Mouse (Mus musculus): Measurements from ENCODE around the gene Iffo2. TPM values are rescaled to one million over a fixed set of nuclear protein-coding genes. Genes with fewer than 3 reads are reported as not detected.

Gene Iffo2
- polyA plus RNA-seq, 1 experiment from 2014 or later = 3.4 TPM

GRCm38 (mm10) chr4:139568361-139568760 lies 38.0 kb downstream of the Iffo2 start:
- H3K4me3 ChIP-seq (ENCODE audit: low read depth, low read length) = no peak overlapping the region
- H3K27me3 ChIP-seq (replicated peaks; ENCODE audit: control insufficient read depth, insufficient read depth, low read length) = peaks cover 18% of the 10 kb centered on the region; the same call in 1 of the 2 replicates
- H3K9ac ChIP-seq (ENCODE audit: low read depth, low read length) = no peak overlapping the region
- no peaks in the 10 kb centered on the region for H3K36me3 ChIP-seq (ENCODE audit: control insufficient read depth, insufficient read depth)
- no peak overlapping the region for H3K27ac ChIP-seq (ENCODE audit: low read depth, low read length)
- TF ChIP-seq CTCF (IDR thresholded peaks at IDR 0.05; ENCODE audit: low read depth) = no peak
- no peak for ATAC-seq
- H3K9me3 ChIP-seq (ENCODE audit: control insufficient read depth) = no peaks in the 10 kb centered on the region
- no peak overlapping the region for H3K4me2 ChIP-seq (replicated peaks; ENCODE audit: low read depth)
- H3K4me1 ChIP-seq (replicated peaks; ENCODE audit: control insufficient read depth, insufficient read depth, low read length) = no peaks in the 10 kb centered on the region
- WGBS = 77% methylated on average over 15 of the region's 15 CpGs

DNA sequence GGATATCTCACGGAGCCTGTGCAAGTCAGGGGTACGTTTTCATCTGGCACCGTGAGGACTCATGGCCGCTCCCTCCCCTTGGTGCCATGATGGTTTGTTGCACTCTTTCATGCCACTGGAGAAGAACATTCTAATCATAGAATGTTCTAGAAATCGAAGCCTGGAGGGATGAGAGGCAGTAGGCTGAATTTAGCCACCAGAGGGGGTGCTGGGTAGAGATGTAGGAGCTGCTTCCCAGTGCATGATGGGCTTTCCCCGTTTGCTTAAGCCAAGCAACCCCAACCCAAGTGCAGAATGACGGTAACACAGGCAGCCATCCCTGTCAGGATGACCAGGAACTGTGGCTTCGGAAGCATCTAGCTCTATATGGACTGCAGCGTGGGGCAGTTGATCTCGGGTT lies 40.4 kb downstream of the Iffo2 start:
- peak; percentile 67 for TF ChIP-seq CTCF (IDR thresholded peaks at IDR 0.05; ENCODE audit: low read depth)
- H3K27me3 ChIP-seq (replicated peaks; ENCODE audit: control insufficient read depth, insufficient read depth, low read length) = peaks cover 22% of the 10 kb centered on the region; the same call in 1 of the 2 replicates
- no peak overlapping the region for H3K4me2 ChIP-seq (replicated peaks; ENCODE audit: low read depth)
- 78% methylated on average over 10 of the region's 10 CpGs for WGBS
- no peaks in the 10 kb centered on the region; the same call in 1 of the 2 replicates for H3K4me1 ChIP-seq (replicated peaks; ENCODE audit: control insufficient read depth, insufficient read depth, low read length)
- H3K36me3 ChIP-seq (ENCODE audit: control insufficient read depth, insufficient read depth) = no peaks in the 10 kb centered on the region
- no peak overlapping the region for H3K4me3 ChIP-seq (ENCODE audit: low read depth, low read length)
- no peak for ATAC-seq
- H3K9me3 ChIP-seq (ENCODE audit: control insufficient read depth) = no peaks in the 10 kb centered on the region
- no peak overlapping the region for H3K27ac ChIP-seq (ENCODE audit: low read depth, low read length)
- H3K9ac ChIP-seq (ENCODE audit: low read depth, low read length) = no peak overlapping the region

DNA sequence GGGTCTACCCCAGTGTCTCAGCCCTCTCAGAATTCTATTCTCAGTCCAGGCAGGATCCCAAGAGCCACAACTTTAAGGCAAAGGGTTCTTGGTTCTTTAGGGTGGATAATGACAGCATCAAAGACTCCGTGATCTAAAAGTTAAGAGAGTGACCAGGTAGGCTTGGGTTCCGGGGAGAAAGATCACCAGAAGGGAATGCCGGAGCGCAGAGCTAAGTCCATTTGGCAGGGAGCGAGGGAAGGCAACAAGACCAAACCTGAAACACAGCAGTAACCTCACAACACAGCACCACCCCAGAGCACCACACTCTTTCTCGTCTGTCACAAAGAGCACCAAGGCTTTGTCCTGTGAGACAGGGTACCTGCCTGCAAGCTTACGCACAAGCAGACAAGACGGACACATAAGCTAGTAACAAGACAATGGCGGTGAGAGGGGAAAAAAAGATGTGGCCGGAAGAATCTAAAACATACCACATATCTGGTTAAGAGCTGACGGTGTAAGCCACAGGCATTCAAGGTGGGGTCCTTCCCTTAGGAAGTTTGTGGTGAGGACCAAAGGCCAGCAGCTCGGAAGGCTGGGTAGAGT lies 42.7 kb downstream of the Iffo2 start:
- no peak overlapping the region for H3K9ac ChIP-seq (ENCODE audit: low read depth, low read length)
- no peaks in the 10 kb centered on the region for H3K36me3 ChIP-seq (ENCODE audit: control insufficient read depth, insufficient read depth)
- H3K4me3 ChIP-seq (ENCODE audit: low read depth, low read length) = no peak overlapping the region
- peaks cover 13% of the 10 kb centered on the region; the same call in 1 of the 2 replicates for H3K27me3 ChIP-seq (replicated peaks; ENCODE audit: control insufficient read depth, insufficient read depth, low read length)
- no peak for TF ChIP-seq CTCF (IDR thresholded peaks at IDR 0.05; ENCODE audit: low read depth)
- H3K9me3 ChIP-seq (ENCODE audit: control insufficient read depth) = no peaks in the 10 kb centered on the region
- ATAC-seq = no peak
- 91% methylated on average over 12 of the region's 12 CpGs for WGBS
- peaks cover 2% of the 10 kb centered on the region; the same call in 1 of the 2 replicates for H3K4me1 ChIP-seq (replicated peaks; ENCODE audit: control insufficient read depth, insufficient read depth, low read length)
- H3K4me2 ChIP-seq (replicated peaks; ENCODE audit: low read depth) = no peak overlapping the region
- no peak overlapping the region for H3K27ac ChIP-seq (ENCODE audit: low read depth, low read length)

DNA sequence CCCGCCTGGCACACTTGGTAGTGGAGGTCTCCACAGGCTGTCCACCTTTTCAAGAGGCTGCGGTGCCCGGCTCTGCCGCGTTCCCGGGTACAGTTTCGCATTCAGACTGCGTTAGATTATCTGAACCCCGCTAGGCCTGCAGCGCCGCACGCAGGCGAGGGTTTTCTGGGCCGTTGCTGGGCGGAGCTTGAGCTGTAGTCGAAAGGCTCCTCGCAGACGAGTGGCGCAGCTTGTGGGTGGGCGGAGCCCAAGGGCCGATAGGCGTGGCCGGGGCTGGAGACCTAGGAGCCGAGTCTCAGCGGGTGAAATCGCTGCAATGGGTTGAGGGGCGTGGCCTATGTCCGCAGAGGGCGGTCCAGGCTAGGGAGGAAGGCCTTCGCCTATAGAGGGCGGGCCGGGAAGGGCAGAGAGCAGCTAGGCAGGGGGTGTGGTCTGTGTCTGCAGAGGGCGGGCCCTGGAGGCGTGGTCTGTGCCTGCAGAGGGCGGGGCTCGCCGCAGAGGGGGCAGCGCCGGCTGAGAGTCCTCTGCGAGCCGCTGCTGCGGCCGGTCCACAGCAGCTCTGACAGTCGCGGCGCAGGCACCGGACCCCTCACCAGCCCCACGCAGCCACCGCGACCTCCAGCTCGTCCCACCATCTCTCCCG lies 43.9 kb downstream of the Iffo2 start:
- peak; percentile 98 for ATAC-seq
- H3K36me3 ChIP-seq (ENCODE audit: control insufficient read depth, insufficient read depth) = no peaks in the 10 kb centered on the region
- peak overlapping the region; percentile 83 for H3K4me3 ChIP-seq (ENCODE audit: low read depth, low read length)
- under 1% methylated on average over 45 of the region's 52 CpGs for WGBS
- no peaks in the 10 kb centered on the region for H3K9me3 ChIP-seq (ENCODE audit: control insufficient read depth)
- peaks cover 2% of the 10 kb centered on the region; the same call in 1 of the 2 replicates for H3K4me1 ChIP-seq (replicated peaks; ENCODE audit: control insufficient read depth, insufficient read depth, low read length)
- H3K4me2 ChIP-seq (replicated peaks; ENCODE audit: low read depth) = peak overlapping the region; percentile 94
- H3K27ac ChIP-seq (ENCODE audit: low read depth, low read length) = peak overlapping the region; percentile 75
- peak; percentile 85 for TF ChIP-seq CTCF (IDR thresholded peaks at IDR 0.05; ENCODE audit: low read depth)
- H3K9ac ChIP-seq (ENCODE audit: low read depth, low read length) = peak overlapping the region; percentile 84
- H3K27me3 ChIP-seq (replicated peaks; ENCODE audit: control insufficient read depth, insufficient read depth, low read length) = peaks cover 6% of the 10 kb centered on the region; the same call in 1 of the 2 replicates

GRCm38 (mm10) chr4:139574799-139575672 lies 44.7 kb downstream of the Iffo2 start:
- no peaks in the 10 kb centered on the region for H3K9me3 ChIP-seq (ENCODE audit: control insufficient read depth)
- peak; percentile 41 for TF ChIP-seq CTCF (IDR thresholded peaks at IDR 0.05; ENCODE audit: low read depth)
- under 1% methylated on average over 110 of the region's 111 CpGs for WGBS
- peak; percentile 63 for ATAC-seq
- H3K4me3 ChIP-seq (ENCODE audit: low read depth, low read length) = peak overlapping the region; percentile 83
- peaks cover 2% of the 10 kb centered on the region; the same call in 1 of the 2 replicates for H3K4me1 ChIP-seq (replicated peaks; ENCODE audit: control insufficient read depth, insufficient read depth, low read length)
- peak overlapping the region; percentile 84 for H3K9ac ChIP-seq (ENCODE audit: low read depth, low read length)
- peak overlapping the region; percentile 75 for H3K27ac ChIP-seq (ENCODE audit: low read depth, low read length)
- peaks cover 6% of the 10 kb centered on the region; the same call in 1 of the 2 replicates for H3K27me3 ChIP-seq (replicated peaks; ENCODE audit: control insufficient read depth, insufficient read depth, low read length)
- no peaks in the 10 kb centered on the region for H3K36me3 ChIP-seq (ENCODE audit: control insufficient read depth, insufficient read depth)
- H3K4me2 ChIP-seq (replicated peaks; ENCODE audit: low read depth) = peak overlapping the region; percentile 94

DNA sequence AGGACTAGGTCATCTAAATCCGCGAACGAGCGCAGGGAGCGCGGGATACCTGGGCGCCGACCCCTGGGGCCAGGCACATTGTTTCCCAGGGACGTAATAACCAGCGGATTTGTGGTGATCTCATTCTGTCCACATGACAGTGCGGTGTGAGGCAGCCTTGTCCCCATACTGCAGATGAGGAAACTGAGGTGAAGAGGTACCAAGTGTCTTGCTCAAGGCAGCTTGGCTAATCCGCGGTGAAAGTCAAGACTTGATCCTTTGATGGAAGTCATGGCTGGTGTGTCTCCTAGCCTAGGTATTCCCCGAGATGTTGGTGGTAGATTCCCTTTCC lies 45.3 kb downstream of the Iffo2 start:
- Histone ChIP-seq H3K4me2 (replicated peaks; ENCODE audit: low read depth) (peak overlapping the region; percentile 94), H3K9ac (ENCODE audit: low read depth, low read length) (peak overlapping the region; percentile 84), H3K27me3 (replicated peaks; ENCODE audit: control insufficient read depth, insufficient read depth, low read length) (peaks cover 6% of the 10 kb centered on the region; the same call in 1 of the 2 replicates), H3K9me3 (ENCODE audit: control insufficient read depth) (no peaks in the 10 kb centered on the region), H3K27ac (ENCODE audit: low read depth, low read length) (no peak overlapping the region), H3K36me3 (ENCODE audit: control insufficient read depth, insufficient read depth) (no peaks in the 10 kb centered on the region), H3K4me1 (replicated peaks; ENCODE audit: control insufficient read depth, insufficient read depth, low read length) (peaks cover 5% of the 10 kb centered on the region), H3K4me3 (ENCODE audit: low read depth, low read length) (peak overlapping the region; percentile 83)
- no peak for ATAC-seq
- WGBS = 14% methylated on average over 14 of the region's 14 CpGs
- no peak for TF ChIP-seq CTCF (IDR thresholded peaks at IDR 0.05; ENCODE audit: low read depth)
